Mouse (Mus musculus) ES-Bruce4 (cell line): ENCODE data around the gene Smap1. TPM values are rescaled to one million over a fixed set of nuclear protein-coding genes. Genes with fewer than 3 reads are reported as not detected.
"Not testable (repeated sequence)": the region's sequence is repeated elsewhere in the genome, so short reads cannot be mapped to it uniquely, and the experiment has no call there.

Experiments used
- H3K27ac ChIP-seq: 2 replicates; pipeline ENCODE4 v1.5.1; 2012; ENCODE audit warnings: low read length, inconsistent platforms; ENCODE audit not compliant: insufficient read depth
- H3K27me3 ChIP-seq: 2 replicates; pipeline ENCODE4 v1.6.1; 2012; ENCODE audit warnings: mild to moderate bottlenecking, low read length, inconsistent platforms; ENCODE audit not compliant: control insufficient read depth, poor library complexity, insufficient read depth, severe bottlenecking
- H3K36me3 ChIP-seq: 2 replicates; pipeline ENCODE4 v1.6.1; 2012; ENCODE audit warnings: inconsistent platforms, mild to moderate bottlenecking, low read length, moderate library complexity; ENCODE audit not compliant: control insufficient read depth, poor library complexity, insufficient read depth, severe bottlenecking
- H3K4me1 ChIP-seq: one replicate; pipeline ENCODE4 v1.8.1; 2011; ENCODE audit warnings: low read length; ENCODE audit not compliant: control insufficient read depth, insufficient read depth
- H3K4me3 ChIP-seq: 2 replicates; pipeline ENCODE4 v1.5.1; 2011; ENCODE audit warnings: low read depth, mild to moderate bottlenecking, low read length
- H3K9ac ChIP-seq: 2 replicates; pipeline ENCODE4 v1.6.1; 2012; ENCODE audit warnings: low read depth, mild to moderate bottlenecking, inconsistent platforms; ENCODE audit not compliant: poor library complexity, severe bottlenecking
- H3K9me3 ChIP-seq: replicated peaks from 2 replicates; pipeline ENCODE4 v1.6.1; 2012; ENCODE audit warnings: mild to moderate bottlenecking, low read length, inconsistent platforms; ENCODE audit not compliant: control insufficient read depth, poor library complexity, insufficient read depth, severe bottlenecking
- CTCF ChIP-seq: IDR thresholded peaks from one replicate; pipeline ENCODE4 v1.8.1; 2011; ENCODE audit warnings: low read depth, low read length
- EP300 ChIP-seq: IDR thresholded peaks from 2 replicates; pipeline ENCODE4 v1.6.1; 2011; ENCODE audit warnings: low read depth, low read length; ENCODE audit not compliant: insufficient read depth
- POLR2A ChIP-seq: IDR thresholded peaks from one replicate; pipeline ENCODE4 v1.8.1; 2011; ENCODE audit warnings: low read length; ENCODE audit not compliant: insufficient read depth
- polyA plus RNA-seq: library from polyadenylated mRNA; stranded (reverse); fragments of >200 nt; gene quantifications from 2 replicates; pipeline ENCODE4 v1.2.4, GENCODE M21; 2011; ENCODE audit warnings: low read depth; ENCODE audit not compliant: missing spikeins, insufficient read depth, insufficient read length

The Smap1 gene
- polyA plus RNA-seq, result 75.1 and 81.4 TPM in 2 replicates

DNA sequence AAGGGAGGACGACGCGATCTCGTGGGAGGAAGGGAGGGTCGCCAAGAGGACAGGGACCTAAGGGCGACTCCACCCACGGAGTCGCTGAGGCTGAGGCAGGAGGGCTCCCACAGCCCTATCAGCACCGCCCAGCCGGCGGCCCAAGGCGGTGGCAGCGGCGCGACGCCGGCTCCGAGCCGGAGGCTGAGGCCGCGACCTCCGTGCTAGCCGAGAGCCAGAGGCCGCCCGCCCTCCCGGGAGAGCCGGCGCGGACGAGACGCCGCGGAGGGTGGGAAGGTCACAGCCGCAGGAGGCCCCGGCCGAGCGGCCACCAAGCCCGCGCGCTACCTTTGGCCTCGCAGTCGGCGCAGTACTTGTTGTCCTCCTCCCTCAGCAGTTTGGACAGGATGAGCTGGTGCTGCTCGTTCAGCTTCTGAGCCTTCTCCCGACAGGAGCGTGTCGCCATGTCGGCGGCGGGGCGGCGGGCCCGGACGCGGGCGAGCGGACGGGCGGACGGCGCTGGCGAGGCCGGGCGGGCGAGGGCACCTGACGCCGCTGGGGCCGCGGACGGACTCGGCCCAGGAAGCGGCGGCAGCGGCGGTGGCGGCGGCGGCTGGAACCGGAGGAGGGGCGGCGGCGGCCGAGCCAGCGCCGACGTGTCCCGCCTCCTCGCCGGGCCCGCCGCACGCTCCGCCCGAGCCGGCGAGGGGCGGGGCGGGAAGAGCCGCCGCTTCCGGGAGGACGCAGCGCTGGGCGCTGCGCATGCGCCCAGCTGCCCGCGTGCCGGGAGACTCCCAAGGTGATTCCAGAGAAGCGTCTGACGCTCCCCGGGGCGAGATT, at the start of gene Smap1:
Gene Smap1 (minus strand): TSS at position 607 of the 819 bp plus-strand sequence.
- no peaks in the 10 kb centered on the region for H3K4me1 ChIP-seq
- H3K4me3 ChIP-seq, result peak within 1 kb of the TSS; percentile 83
- peaks cover 2% of the 10 kb centered on the region; the same call in 1 of the 2 replicates for H3K27me3 ChIP-seq
- H3K9me3 ChIP-seq, result no peaks in the 10 kb centered on the region; the same call in none of the 2 replicates
- peak within 1 kb of the TSS; percentile 84 for H3K9ac ChIP-seq
- no peaks in the 10 kb centered on the region for H3K36me3 ChIP-seq
- TF ChIP-seq CTCF (no peak), EP300 (no peak), POLR2A (no peak)
- H3K27ac ChIP-seq, result no peak within 1 kb of the TSS

DNA sequence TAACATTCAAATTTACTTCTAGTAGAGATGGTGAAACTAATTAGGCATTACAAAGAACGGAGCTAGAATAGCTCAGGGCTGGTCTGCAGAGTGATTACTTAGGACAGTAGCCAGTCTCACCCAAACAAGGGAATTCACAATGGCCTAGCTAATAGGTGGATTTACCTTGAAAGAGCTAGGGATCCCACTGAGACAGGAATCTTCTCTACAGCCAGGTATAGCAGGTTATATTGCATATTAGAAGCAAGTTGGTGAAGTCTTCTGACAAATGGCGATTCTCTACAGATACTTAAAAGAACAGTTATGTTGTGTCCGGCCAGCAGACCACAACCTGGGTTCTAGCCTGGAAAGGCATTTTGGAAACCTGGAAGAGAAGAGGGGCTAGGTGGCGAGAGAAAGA, 49.0 kb upstream of the Smap1 start:
- H3K9ac ChIP-seq, H3K9me3 ChIP-seq, H3K4me3 ChIP-seq, H3K36me3 ChIP-seq, H3K27me3 ChIP-seq: not testable (repeated sequence)
- peaks cover 10% of the 10 kb centered on the region for H3K4me1 ChIP-seq
- H3K27ac ChIP-seq, result peak overlapping the region; percentile 42; the same call in 1 of the 2 replicates

DNA sequence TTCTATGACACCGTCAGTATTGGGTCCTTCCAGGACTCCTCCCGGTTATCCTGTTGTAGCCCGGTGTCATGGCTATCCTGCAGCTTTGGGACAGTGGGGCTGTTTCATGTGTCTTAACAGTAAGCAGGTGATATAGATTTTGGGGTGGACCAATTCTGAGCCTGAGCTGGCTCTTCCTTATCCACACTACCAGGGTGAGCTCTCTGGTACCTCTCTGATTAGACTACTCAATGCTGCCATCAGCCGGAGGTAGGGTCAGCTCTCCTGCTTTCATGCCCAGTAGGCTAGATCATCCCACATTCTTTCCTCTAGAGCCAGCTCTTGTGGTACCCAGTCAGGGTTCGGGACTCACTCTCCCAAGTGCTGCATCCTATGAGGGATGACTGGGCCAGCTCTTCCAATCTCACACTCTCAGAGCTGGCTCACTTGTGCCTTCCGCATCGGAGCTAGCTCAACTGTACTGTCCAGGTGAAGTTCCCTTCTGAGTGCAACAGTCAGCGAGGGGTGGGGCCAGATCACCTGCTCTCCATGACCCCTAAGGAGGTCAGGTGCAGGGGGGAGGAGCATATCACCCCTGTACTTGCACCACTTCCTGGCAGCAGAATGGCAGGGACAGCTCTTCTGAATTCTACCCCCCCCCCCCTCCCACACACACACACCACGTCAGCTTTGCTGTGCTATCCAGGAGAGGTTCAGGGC, 46.1 kb upstream of the Smap1 start:
- Histone ChIP-seq H3K27me3 (no peaks in the 10 kb centered on the region), H3K4me1 (peaks cover 10% of the 10 kb centered on the region), H3K27ac (peak overlapping the region; percentile 8; the same call in 1 of the 2 replicates), H3K9ac (no peak overlapping the region), H3K9me3 (0 out of 2 replicates have a peak, but pooled peaks cover 3% of the 10 kb centered on the region), H3K36me3 (no peaks in the 10 kb centered on the region), H3K4me3 (peak overlapping the region; percentile 41)
- peak; percentile 87 for TF ChIP-seq EP300
- peak; percentile 42 for TF ChIP-seq POLR2A
- no peak for TF ChIP-seq CTCF

DNA sequence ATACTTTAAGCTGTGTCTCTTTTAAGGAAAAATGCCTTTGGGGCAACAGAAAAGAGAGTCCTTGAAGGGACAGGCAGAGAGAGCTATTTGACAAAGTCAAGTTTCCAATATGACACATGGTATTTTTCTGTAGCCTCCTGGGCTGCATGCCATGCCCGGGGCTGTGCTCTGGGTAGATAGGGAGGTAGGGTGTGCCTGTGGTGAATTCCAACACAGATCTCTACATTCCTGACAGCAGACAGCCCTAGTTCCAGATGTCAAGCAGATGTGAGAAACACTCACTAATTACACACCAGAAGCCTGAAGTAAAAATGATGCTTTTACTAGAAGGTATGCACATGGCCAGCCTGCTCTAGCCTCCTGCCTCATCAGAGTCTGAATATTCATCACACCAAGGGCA, 44.1 kb upstream of the Smap1 start:
- H3K4me1 ChIP-seq, result peaks cover 8% of the 10 kb centered on the region
- no peak overlapping the region for H3K4me3 ChIP-seq
- TF ChIP-seq CTCF (no peak), EP300 (no peak)
- 0 out of 2 replicates have a peak, but pooled peaks cover 3% of the 10 kb centered on the region for H3K9me3 ChIP-seq
- no peaks in the 10 kb centered on the region for H3K36me3 ChIP-seq
- H3K27me3 ChIP-seq, result no peaks in the 10 kb centered on the region
- H3K27ac ChIP-seq, result no peak overlapping the region
- no peak overlapping the region for H3K9ac ChIP-seq

DNA sequence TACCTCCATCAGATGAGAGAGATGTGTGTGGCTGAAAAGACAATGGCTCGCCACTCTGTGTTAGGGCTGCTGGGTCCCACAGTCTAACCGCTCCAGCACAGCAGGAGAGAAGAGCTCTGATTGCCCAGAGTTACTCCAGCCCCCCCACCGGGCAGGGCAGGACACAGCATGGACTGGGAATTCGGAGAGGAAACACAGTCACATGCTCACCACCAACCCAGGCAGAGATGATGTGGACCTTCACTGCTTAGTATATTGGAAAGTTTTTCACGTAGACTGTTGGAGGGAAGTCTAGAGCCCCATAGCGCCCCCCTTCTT, 37.3 kb upstream of the Smap1 start:
- no peaks in the 10 kb centered on the region for H3K4me1 ChIP-seq

More for the DNA sequence above, 37.3 kb upstream of the Smap1 start:
- H3K9me3 ChIP-seq, result no peaks in the 10 kb centered on the region
- TF ChIP-seq POLR2A (no peak), CTCF (peak; percentile 6)
- no peaks in the 10 kb centered on the region for H3K27me3 ChIP-seq
- H3K36me3 ChIP-seq, result no peaks in the 10 kb centered on the region
- H3K9ac ChIP-seq, result 0 out of 2 replicates have a peak overlapping the region, but pooled peaks have one; percentile 54
- no peak overlapping the region for H3K27ac ChIP-seq
- H3K4me3 ChIP-seq, result peak overlapping the region; percentile 71
